Mouse (Mus musculus): ENCODE results near the gene Ddr2. TPM values are rescaled to one million over a fixed set of nuclear protein-coding genes. Genes with fewer than 3 reads are reported as not detected.
A peak's percentile ranks its signal among the peaks of the same experiment; 100 is the strongest.

The Ddr2 gene
- 89.0 and 90.2 TPM in 2 replicates for polyA plus RNA-seq (2015; fragmentation: Nextera tagmentation; extraction: Ambion mirVana)

GRCm38 (mm10) chr1:170110516-170111332 lies at the start of gene Ddr2:
Gene Ddr2 (minus strand): TSS chr1:170110762.
- Histone ChIP-seq H3K27ac (replicated peaks) (peak within 1 kb of the TSS; percentile 96), H3K4me1 (peaks cover 39% of the 10 kb centered on the region), H3K36me3 (no peaks in the 10 kb centered on the region), H3K4me3 (replicated peaks) (peak within 1 kb of the TSS; percentile 54), H3K9me3 (replicated peaks) (no peaks in the 10 kb centered on the region), H3K9ac (peak within 1 kb of the TSS; percentile 46), H3K4me2 (replicated peaks) (peak within 1 kb of the TSS; percentile 58), H3K27me3 (no peaks in the 10 kb centered on the region)
- 31% methylated on average over 17 of the region's 17 CpGs for WGBS
- ATAC-seq (ENCODE audit: insufficient number of reproducible peaks, low FRiP score, low TSS enrichment, low read depth): peak; percentile 89

- Histone ChIP-seq H3K4me3 (replicated peaks) (no peak overlapping the region), H3K4me1 (no peaks in the 10 kb centered on the region), H3K9me3 (replicated peaks) (no peaks in the 10 kb centered on the region), H3K27ac (replicated peaks) (no peak overlapping the region), H3K27me3 (no peaks in the 10 kb centered on the region), H3K36me3 (peaks cover 36% of the 10 kb centered on the region; the same call in 1 of the 2 replicates), H3K4me2 (replicated peaks) (no peak overlapping the region), H3K9ac (no peak overlapping the region)
- ATAC-seq (ENCODE audit: insufficient number of reproducible peaks, low FRiP score, low TSS enrichment, low read depth): no peak
- WGBS: 85% methylated on average over 2 of the region's 2 CpGs
Measured at GRCm38 (mm10) chr1:170159707-170160106, 49.1 kb upstream of the Ddr2 start.

- 77% methylated on average over 5 of the region's 5 CpGs for WGBS
- no peaks in the 10 kb centered on the region for H3K27me3 ChIP-seq
- peaks cover 32% of the 10 kb centered on the region for H3K36me3 ChIP-seq
- H3K4me2 ChIP-seq (replicated peaks): no peak overlapping the region
- ATAC-seq (ENCODE audit: insufficient number of reproducible peaks, low FRiP score, low TSS enrichment, low read depth): no peak
- H3K4me3 ChIP-seq (replicated peaks): no peak overlapping the region
- H3K9ac ChIP-seq: no peak overlapping the region
- no peak overlapping the region for H3K27ac ChIP-seq (replicated peaks)
- no peaks in the 10 kb centered on the region for H3K9me3 ChIP-seq (replicated peaks)
- no peaks in the 10 kb centered on the region for H3K4me1 ChIP-seq
Measured at GRCm38 (mm10) chr1:170155761-170156160, 45.2 kb upstream of the Ddr2 start.

- H3K4me3 ChIP-seq (replicated peaks): no peak overlapping the region
- H3K4me2 ChIP-seq (replicated peaks): no peak overlapping the region
- H3K4me1 ChIP-seq: no peaks in the 10 kb centered on the region
- 68% methylated on average over 2 of the region's 2 CpGs for WGBS
- H3K9ac ChIP-seq: no peak overlapping the region
- H3K27me3 ChIP-seq: no peaks in the 10 kb centered on the region
- no peak for ATAC-seq (ENCODE audit: insufficient number of reproducible peaks, low FRiP score, low TSS enrichment, low read depth)
- no peaks in the 10 kb centered on the region for H3K9me3 ChIP-seq (replicated peaks)
- peaks cover 29% of the 10 kb centered on the region for H3K36me3 ChIP-seq
- no peak overlapping the region for H3K27ac ChIP-seq (replicated peaks)
Measured at GRCm38 (mm10) chr1:170155298-170155697, 44.7 kb upstream of the Ddr2 start.

GRCm38 (mm10) chr1:170153986-170154385 lies 43.4 kb upstream of the Ddr2 start:
- no peak overlapping the region for H3K9ac ChIP-seq
- H3K4me3 ChIP-seq (replicated peaks): no peak overlapping the region
- no peak overlapping the region for H3K4me2 ChIP-seq (replicated peaks)
- 88% methylated on average over 8 of the region's 8 CpGs for WGBS
- no peak for ATAC-seq (ENCODE audit: insufficient number of reproducible peaks, low FRiP score, low TSS enrichment, low read depth)
- no peaks in the 10 kb centered on the region for H3K27me3 ChIP-seq
- H3K27ac ChIP-seq (replicated peaks): no peak overlapping the region
- H3K9me3 ChIP-seq (replicated peaks): no peaks in the 10 kb centered on the region
- peaks cover 38% of the 10 kb centered on the region for H3K36me3 ChIP-seq
- no peaks in the 10 kb centered on the region for H3K4me1 ChIP-seq

- Histone ChIP-seq H3K36me3 (peaks cover 34% of the 10 kb centered on the region), H3K27me3 (no peaks in the 10 kb centered on the region), H3K4me3 (replicated peaks) (no peak overlapping the region), H3K27ac (replicated peaks) (no peak overlapping the region), H3K4me2 (replicated peaks) (no peak overlapping the region), H3K9ac (no peak overlapping the region), H3K9me3 (replicated peaks) (no peaks in the 10 kb centered on the region), H3K4me1 (0 out of 2 replicates have a peak, but pooled peaks cover 3% of the 10 kb centered on the region)
- ATAC-seq (ENCODE audit: insufficient number of reproducible peaks, low FRiP score, low TSS enrichment, low read depth): no peak
- WGBS: 82% methylated on average over 2 of the region's 2 CpGs
Measured at GRCm38 (mm10) chr1:170152552-170152951, 42.0 kb upstream of the Ddr2 start.

- Histone ChIP-seq H3K36me3 (peaks cover 34% of the 10 kb centered on the region), H3K27me3 (no peaks in the 10 kb centered on the region), H3K4me1 (0 out of 2 replicates have a peak, but pooled peaks cover 3% of the 10 kb centered on the region), H3K4me2 (replicated peaks) (no peak overlapping the region), H3K9ac (no peak overlapping the region), H3K27ac (replicated peaks) (no peak overlapping the region), H3K4me3 (replicated peaks) (no peak overlapping the region), H3K9me3 (replicated peaks) (no peaks in the 10 kb centered on the region)
- no peak for ATAC-seq (ENCODE audit: insufficient number of reproducible peaks, low FRiP score, low TSS enrichment, low read depth)
- WGBS: 72% methylated on average over 6 of the region's 6 CpGs
Measured at GRCm38 (mm10) chr1:170150870-170151269, 40.3 kb upstream of the Ddr2 start.

- H3K4me2 ChIP-seq (replicated peaks): no peak overlapping the region
- ATAC-seq (ENCODE audit: insufficient number of reproducible peaks, low FRiP score, low TSS enrichment, low read depth): no peak
- H3K9ac ChIP-seq: no peak overlapping the region
- no peak overlapping the region for H3K27ac ChIP-seq (replicated peaks)
- H3K4me3 ChIP-seq (replicated peaks): no peak overlapping the region
- no peaks in the 10 kb centered on the region for H3K27me3 ChIP-seq
- WGBS: 86% methylated on average over 4 of the region's 4 CpGs
- no peaks in the 10 kb centered on the region for H3K9me3 ChIP-seq (replicated peaks)
- peaks cover 30% of the 10 kb centered on the region for H3K36me3 ChIP-seq
- 0 out of 2 replicates have a peak, but pooled peaks cover 3% of the 10 kb centered on the region for H3K4me1 ChIP-seq
Measured at GRCm38 (mm10) chr1:170149756-170150155, 39.2 kb upstream of the Ddr2 start.

- Histone ChIP-seq H3K9ac (no peak overlapping the region), H3K4me2 (replicated peaks) (no peak overlapping the region), H3K9me3 (replicated peaks) (no peaks in the 10 kb centered on the region), H3K27ac (replicated peaks) (no peak overlapping the region), H3K27me3 (no peaks in the 10 kb centered on the region), H3K36me3 (peaks cover 32% of the 10 kb centered on the region), H3K4me3 (replicated peaks) (no peak overlapping the region), H3K4me1 (0 out of 2 replicates have a peak, but pooled peaks cover 3% of the 10 kb centered on the region)
- 92% methylated on average over 6 of the region's 6 CpGs for WGBS
- ATAC-seq (ENCODE audit: insufficient number of reproducible peaks, low FRiP score, low TSS enrichment, low read depth): no peak
Measured at GRCm38 (mm10) chr1:170148536-170148935, 38.0 kb upstream of the Ddr2 start.

GRCm38 (mm10) chr1:170147651-170148448 lies 37.3 kb upstream of the Ddr2 start:
- no peaks in the 10 kb centered on the region for H3K9me3 ChIP-seq (replicated peaks)
- H3K4me1 ChIP-seq: 0 out of 2 replicates have a peak, but pooled peaks cover 3% of the 10 kb centered on the region
- peaks cover 38% of the 10 kb centered on the region for H3K36me3 ChIP-seq
- H3K9ac ChIP-seq: no peak overlapping the region
- 62% methylated on average over 9 of the region's 9 CpGs for WGBS
- H3K4me3 ChIP-seq (replicated peaks): no peak overlapping the region
- ATAC-seq (ENCODE audit: insufficient number of reproducible peaks, low FRiP score, low TSS enrichment, low read depth): peak; percentile 51; the same call in 1 of the 2 replicates
- H3K27ac ChIP-seq (replicated peaks): 0 out of 2 replicates have a peak overlapping the region, but pooled peaks have one; percentile 28
- no peaks in the 10 kb centered on the region for H3K27me3 ChIP-seq
- no peak overlapping the region for H3K4me2 ChIP-seq (replicated peaks)

- no peak overlapping the region for H3K9ac ChIP-seq
- no peak for ATAC-seq (ENCODE audit: insufficient number of reproducible peaks, low FRiP score, low TSS enrichment, low read depth)
- H3K4me1 ChIP-seq: 0 out of 2 replicates have a peak, but pooled peaks cover 3% of the 10 kb centered on the region
- no peak overlapping the region for H3K4me3 ChIP-seq (replicated peaks)
- no peaks in the 10 kb centered on the region for H3K9me3 ChIP-seq (replicated peaks)
- WGBS: 87% methylated on average over 4 of the region's 4 CpGs
- no peaks in the 10 kb centered on the region for H3K27me3 ChIP-seq
- H3K4me2 ChIP-seq (replicated peaks): no peak overlapping the region
- no peak overlapping the region for H3K27ac ChIP-seq (replicated peaks)
- H3K36me3 ChIP-seq: peaks cover 47% of the 10 kb centered on the region
Measured at GRCm38 (mm10) chr1:170145606-170146005, 35.0 kb upstream of the Ddr2 start.
